Mouse (Mus musculus) embryonic fibroblast, embryonic 13.5 days (primary cell): Measurements from ENCODE around the gene C2cd4a.

Experiments used
- CTCF ChIP-seq: IDR thresholded peaks from 2 replicates; pipeline ENCODE4 v1.5.1; 2011; ENCODE audit warnings: mild to moderate bottlenecking, control low read depth, low read length, moderate library complexity, borderline replicate concordance; ENCODE audit not compliant: insufficient read depth
- POLR2A ChIP-seq: IDR thresholded peaks from 2 replicates; pipeline ENCODE4 v1.6.1; 2011; ENCODE audit warnings: low read depth, mild to moderate bottlenecking, control low read depth, low read length, moderate library complexity

- TF ChIP-seq POLR2A: no peak
- no peak for TF ChIP-seq CTCF
These were observed 31.9 kb upstream of the C2cd4a start for GRCm38 (mm10) chr9:67864011-67864410.
